Mouse (Mus musculus): Measurements from ENCODE around the gene Cmss1. TPM values are rescaled to one million over a fixed set of nuclear protein-coding genes. Genes with fewer than 3 reads are reported as not detected.

Cmss1 gene
- polyA plus RNA-seq, 1 experiment from 2014 or later = 39.5 TPM

DNA sequence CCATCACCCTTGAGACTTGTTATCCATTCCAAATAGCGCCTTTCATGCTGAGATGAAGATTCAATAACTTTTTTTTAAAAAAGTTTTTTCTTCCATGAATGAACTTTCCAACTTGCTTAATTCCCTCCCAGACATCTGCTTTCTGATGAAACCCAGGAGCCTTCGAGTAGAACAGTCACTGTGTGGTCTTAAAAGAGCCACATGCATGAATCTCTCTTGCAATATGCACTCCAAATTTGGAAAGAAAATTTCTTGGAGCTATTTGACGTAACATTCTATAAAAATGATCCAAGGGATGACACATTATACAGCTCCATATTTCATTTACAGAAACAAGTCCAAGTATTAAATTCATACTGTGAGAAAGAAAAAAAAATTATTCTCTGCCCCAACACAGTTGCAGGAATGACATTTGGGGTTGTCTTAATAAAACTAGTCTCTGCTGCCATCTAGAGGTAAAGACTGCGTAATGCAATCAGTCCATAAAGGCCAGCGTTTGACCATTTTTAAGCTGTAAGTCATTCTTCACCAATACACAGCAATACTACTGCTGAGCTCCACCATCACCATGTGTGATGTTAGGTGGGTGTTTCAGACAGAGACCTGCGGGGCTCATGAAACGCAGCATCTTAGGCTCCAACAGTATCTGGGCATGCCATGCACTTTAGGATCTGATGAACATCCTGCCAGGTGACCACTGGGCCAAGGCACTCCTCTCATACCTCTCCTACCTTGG, 13.1 kb downstream of the Cmss1 start:
- Histone ChIP-seq H3K4me3 (replicated peaks; ENCODE audit: low read length) (no peak overlapping the region), H3K4me1 (ENCODE audit: control insufficient read depth, insufficient read depth, low read length) (no peaks in the 10 kb centered on the region), H3K36me3 (ENCODE audit: control insufficient read depth, insufficient read depth, low read length) (no peaks in the 10 kb centered on the region), H3K9me3 (replicated peaks; ENCODE audit: control insufficient read depth, low read length) (no peaks in the 10 kb centered on the region), H3K4me2 (ENCODE audit: low read depth, low read length) (no peak overlapping the region), H3K9ac (ENCODE audit: low read length) (no peak overlapping the region), H3K27me3 (ENCODE audit: control insufficient read depth, insufficient read depth, low read length) (no peaks in the 10 kb centered on the region), H3K27ac (ENCODE audit: low read length) (no peak overlapping the region)
- ATAC-seq (ENCODE audit: insufficient read depth, low FRiP score) = peak; percentile 66
- 26% methylated on average over 7 of the region's 7 CpGs for WGBS

DNA sequence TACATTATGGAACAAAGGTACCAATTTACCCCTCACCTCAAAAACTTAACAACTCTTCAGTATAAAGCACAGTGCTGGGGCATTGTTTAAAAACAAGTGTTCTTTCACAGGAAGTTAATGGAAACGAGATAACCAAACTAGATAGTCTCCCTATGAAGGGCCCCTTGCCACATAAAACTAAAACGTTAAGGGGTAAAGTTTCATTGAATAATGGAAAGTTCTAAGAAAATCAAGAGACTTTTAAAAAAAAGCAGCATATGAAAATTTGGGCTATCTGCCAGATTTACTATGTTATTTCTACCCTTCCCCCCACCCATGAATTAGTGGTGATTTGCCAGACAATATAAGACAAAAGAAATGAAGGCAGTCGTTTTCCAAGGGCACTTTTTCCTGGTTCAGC, 21.5 kb downstream of the Cmss1 start:
- H3K27me3 ChIP-seq (ENCODE audit: control insufficient read depth, insufficient read depth, low read length) = no peaks in the 10 kb centered on the region
- ATAC-seq (ENCODE audit: insufficient read depth, low FRiP score) = no peak
- H3K9ac ChIP-seq (ENCODE audit: low read length) = no peak overlapping the region
- no peaks in the 10 kb centered on the region for H3K9me3 ChIP-seq (replicated peaks; ENCODE audit: control insufficient read depth, low read length)
- H3K36me3 ChIP-seq (ENCODE audit: control insufficient read depth, insufficient read depth, low read length) = no peaks in the 10 kb centered on the region
- WGBS = 32% methylated on average over 3 of the region's 3 CpGs
- no peak overlapping the region for H3K4me2 ChIP-seq (ENCODE audit: low read depth, low read length)
- no peak overlapping the region for H3K4me3 ChIP-seq (replicated peaks; ENCODE audit: low read length)
- 0 out of 2 replicates have a peak overlapping the region, but pooled peaks have one; percentile 1 for H3K27ac ChIP-seq (ENCODE audit: low read length)
- no peaks in the 10 kb centered on the region for H3K4me1 ChIP-seq (ENCODE audit: control insufficient read depth, insufficient read depth, low read length)

DNA sequence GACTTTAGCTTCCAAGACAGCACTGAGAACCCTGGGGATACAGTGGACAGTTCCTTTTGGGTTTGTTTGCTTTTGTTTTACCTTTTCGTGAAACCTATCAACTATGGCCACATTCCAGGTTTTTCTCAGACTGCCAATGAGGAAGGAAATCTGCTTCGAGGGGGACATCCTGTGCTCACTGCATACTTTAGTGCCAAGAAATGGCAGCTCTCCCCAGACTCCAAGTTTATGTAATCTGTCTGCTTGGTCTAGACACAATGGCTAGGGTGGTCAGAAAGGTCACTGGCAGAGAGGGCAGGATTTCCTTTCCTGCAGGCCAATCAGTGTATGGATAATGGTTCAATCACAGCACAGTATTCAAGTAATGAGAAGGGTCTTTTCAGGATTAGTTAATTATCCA, 24.7 kb downstream of the Cmss1 start:
- 66% methylated on average over 2 of the region's 2 CpGs for WGBS
- no peak overlapping the region for H3K9ac ChIP-seq (ENCODE audit: low read length)
- no peak overlapping the region for H3K4me3 ChIP-seq (replicated peaks; ENCODE audit: low read length)
- no peaks in the 10 kb centered on the region for H3K36me3 ChIP-seq (ENCODE audit: control insufficient read depth, insufficient read depth, low read length)
- H3K4me2 ChIP-seq (ENCODE audit: low read depth, low read length) = no peak overlapping the region
- H3K9me3 ChIP-seq (replicated peaks; ENCODE audit: control insufficient read depth, low read length) = no peaks in the 10 kb centered on the region
- no peak for ATAC-seq (ENCODE audit: insufficient read depth, low FRiP score)
- 0 out of 2 replicates have a peak overlapping the region, but pooled peaks have one; percentile 12 for H3K27ac ChIP-seq (ENCODE audit: low read length)
- H3K27me3 ChIP-seq (ENCODE audit: control insufficient read depth, insufficient read depth, low read length) = no peaks in the 10 kb centered on the region
- no peaks in the 10 kb centered on the region for H3K4me1 ChIP-seq (ENCODE audit: control insufficient read depth, insufficient read depth, low read length)

DNA sequence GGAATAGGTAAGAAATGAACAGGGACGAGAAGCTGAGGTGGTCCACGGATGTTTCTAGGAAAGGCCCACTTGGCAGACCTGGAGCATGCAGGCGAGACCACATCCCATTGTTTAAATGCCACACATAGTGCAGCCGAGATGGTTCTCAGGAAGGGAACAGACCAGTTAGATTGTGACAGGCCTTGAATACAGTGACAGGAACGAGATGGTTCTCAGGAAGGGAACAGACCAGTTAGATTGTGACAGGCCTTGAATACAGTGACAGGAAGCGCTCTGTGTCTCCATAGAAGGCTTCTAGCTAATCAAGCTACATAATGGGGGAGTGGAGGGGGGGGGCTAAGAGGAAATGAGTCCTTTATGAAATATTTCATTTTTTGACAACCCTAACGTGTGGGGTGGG, 26.6 kb downstream of the Cmss1 start:
- peak overlapping the region; percentile 6; the same call in 1 of the 2 replicates for H3K27ac ChIP-seq (ENCODE audit: low read length)
- 55% methylated on average over 7 of the region's 7 CpGs for WGBS
- no peaks in the 10 kb centered on the region for H3K9me3 ChIP-seq (replicated peaks; ENCODE audit: control insufficient read depth, low read length)
- H3K9ac ChIP-seq (ENCODE audit: low read length) = no peak overlapping the region
- no peak overlapping the region for H3K4me3 ChIP-seq (replicated peaks; ENCODE audit: low read length)
- H3K36me3 ChIP-seq (ENCODE audit: control insufficient read depth, insufficient read depth, low read length) = no peaks in the 10 kb centered on the region
- no peaks in the 10 kb centered on the region for H3K27me3 ChIP-seq (ENCODE audit: control insufficient read depth, insufficient read depth, low read length)
- H3K4me2 ChIP-seq (ENCODE audit: low read depth, low read length) = no peak overlapping the region
- peak; percentile 44; the same call in 1 of the 2 replicates for ATAC-seq (ENCODE audit: insufficient read depth, low FRiP score)
- H3K4me1 ChIP-seq (ENCODE audit: control insufficient read depth, insufficient read depth, low read length) = no peaks in the 10 kb centered on the region

DNA sequence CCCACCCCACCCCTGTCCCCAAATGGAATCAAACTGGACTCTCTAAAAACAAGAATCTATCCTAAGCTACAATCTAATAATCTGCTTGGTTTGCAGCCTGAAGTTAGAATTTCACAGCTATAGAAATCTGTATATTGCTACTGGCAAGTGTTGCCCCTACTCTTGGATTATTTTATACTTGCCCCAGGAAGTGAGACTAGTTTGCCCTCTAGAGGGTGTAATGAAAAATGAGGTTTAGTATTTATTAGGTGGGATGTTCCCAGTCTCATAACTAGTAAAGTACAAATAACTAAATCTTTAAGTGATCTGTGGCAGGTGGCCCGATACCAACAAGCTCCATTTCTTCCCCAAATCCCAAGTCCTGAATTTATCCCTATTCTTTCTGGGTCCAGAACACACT, 29.1 kb downstream of the Cmss1 start:
- H3K4me3 ChIP-seq (replicated peaks; ENCODE audit: low read length) = no peak overlapping the region
- H3K9me3 ChIP-seq (replicated peaks; ENCODE audit: control insufficient read depth, low read length) = no peaks in the 10 kb centered on the region
- no peak overlapping the region for H3K4me2 ChIP-seq (ENCODE audit: low read depth, low read length)
- H3K36me3 ChIP-seq (ENCODE audit: control insufficient read depth, insufficient read depth, low read length) = 0 out of 2 replicates have a peak, but pooled peaks cover 3% of the 10 kb centered on the region
- H3K27me3 ChIP-seq (ENCODE audit: control insufficient read depth, insufficient read depth, low read length) = no peaks in the 10 kb centered on the region
- peaks cover 8% of the 10 kb centered on the region; the same call in 1 of the 2 replicates for H3K4me1 ChIP-seq (ENCODE audit: control insufficient read depth, insufficient read depth, low read length)
- no peak overlapping the region for H3K9ac ChIP-seq (ENCODE audit: low read length)
- no peak overlapping the region for H3K27ac ChIP-seq (ENCODE audit: low read length)
- ATAC-seq (ENCODE audit: insufficient read depth, low FRiP score) = no peak
- WGBS = 80% methylated on average over 1 of the region's 1 CpGs

DNA sequence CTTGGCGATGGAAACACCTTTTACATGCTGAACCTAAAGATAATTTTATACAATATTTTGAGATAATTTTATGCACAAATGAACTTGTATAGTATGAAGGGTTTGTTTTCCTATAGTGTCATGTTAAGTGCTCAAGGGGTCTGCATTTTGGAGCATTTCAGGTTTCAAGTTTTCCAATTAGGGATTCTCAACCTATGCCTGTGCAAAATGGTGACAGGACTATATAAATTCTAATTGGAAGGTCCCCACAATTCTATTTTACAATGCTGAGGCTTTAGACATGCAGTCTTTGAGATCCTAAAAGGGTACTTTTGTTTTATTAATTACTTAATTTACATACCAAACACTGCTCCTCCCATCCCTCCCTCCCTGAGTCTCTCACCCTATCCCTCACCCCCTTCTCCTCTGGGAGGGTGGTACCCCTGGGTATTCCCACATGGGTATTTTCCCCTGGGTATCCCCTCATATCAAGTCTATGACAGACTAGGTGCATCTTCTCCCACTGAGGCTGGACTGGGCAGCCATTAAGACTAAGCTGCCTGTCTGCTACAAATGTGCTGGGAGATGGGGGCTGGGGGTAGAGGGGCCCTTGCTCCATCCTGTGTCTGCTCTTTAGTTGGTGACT, 30.8 kb downstream of the Cmss1 start:
- Histone ChIP-seq H3K36me3 (ENCODE audit: control insufficient read depth, insufficient read depth, low read length) (peaks cover 11% of the 10 kb centered on the region; the same call in 1 of the 2 replicates), H3K27ac (ENCODE audit: low read length) (no peak overlapping the region), H3K27me3 (ENCODE audit: control insufficient read depth, insufficient read depth, low read length) (no peaks in the 10 kb centered on the region), H3K4me1 (ENCODE audit: control insufficient read depth, insufficient read depth, low read length) (peaks cover 8% of the 10 kb centered on the region), H3K9me3 (replicated peaks; ENCODE audit: control insufficient read depth, low read length) (no peaks in the 10 kb centered on the region), H3K4me2 (ENCODE audit: low read depth, low read length) (no peak overlapping the region), H3K4me3 (replicated peaks; ENCODE audit: low read length) (no peak overlapping the region), H3K9ac (ENCODE audit: low read length) (no peak overlapping the region)
- 94% methylated on average over 1 of the region's 1 CpGs for WGBS
- ATAC-seq (ENCODE audit: insufficient read depth, low FRiP score) = no peak

DNA sequence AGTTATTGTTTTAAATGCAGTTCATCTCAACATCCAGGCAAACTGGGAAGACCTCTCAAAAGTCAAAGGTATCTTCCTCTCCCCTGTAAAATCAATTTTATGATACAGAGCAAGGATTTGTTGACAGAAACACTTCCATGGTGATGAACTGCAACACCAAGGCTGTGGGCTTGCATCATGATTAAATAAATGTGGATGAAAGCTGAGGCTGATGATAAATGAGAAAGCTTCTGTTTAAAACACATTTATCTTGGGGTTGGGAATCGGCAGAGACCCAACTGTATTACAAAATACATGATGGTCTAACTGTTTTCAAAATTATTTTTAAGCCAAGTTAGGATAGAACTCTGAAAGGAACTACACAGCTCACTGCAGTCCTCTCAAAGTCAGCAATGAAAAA, 32.8 kb downstream of the Cmss1 start:
- H3K9me3 ChIP-seq (replicated peaks; ENCODE audit: control insufficient read depth, low read length) = no peaks in the 10 kb centered on the region
- H3K27ac ChIP-seq (ENCODE audit: low read length) = no peak overlapping the region
- WGBS = 37% methylated on average over 1 of the region's 1 CpGs
- H3K4me1 ChIP-seq (ENCODE audit: control insufficient read depth, insufficient read depth, low read length) = peaks cover 8% of the 10 kb centered on the region
- ATAC-seq (ENCODE audit: insufficient read depth, low FRiP score) = no peak
- no peak overlapping the region for H3K4me2 ChIP-seq (ENCODE audit: low read depth, low read length)
- no peak overlapping the region for H3K4me3 ChIP-seq (replicated peaks; ENCODE audit: low read length)
- no peak overlapping the region for H3K9ac ChIP-seq (ENCODE audit: low read length)
- peaks cover 19% of the 10 kb centered on the region; the same call in 1 of the 2 replicates for H3K36me3 ChIP-seq (ENCODE audit: control insufficient read depth, insufficient read depth, low read length)
- no peaks in the 10 kb centered on the region for H3K27me3 ChIP-seq (ENCODE audit: control insufficient read depth, insufficient read depth, low read length)

DNA sequence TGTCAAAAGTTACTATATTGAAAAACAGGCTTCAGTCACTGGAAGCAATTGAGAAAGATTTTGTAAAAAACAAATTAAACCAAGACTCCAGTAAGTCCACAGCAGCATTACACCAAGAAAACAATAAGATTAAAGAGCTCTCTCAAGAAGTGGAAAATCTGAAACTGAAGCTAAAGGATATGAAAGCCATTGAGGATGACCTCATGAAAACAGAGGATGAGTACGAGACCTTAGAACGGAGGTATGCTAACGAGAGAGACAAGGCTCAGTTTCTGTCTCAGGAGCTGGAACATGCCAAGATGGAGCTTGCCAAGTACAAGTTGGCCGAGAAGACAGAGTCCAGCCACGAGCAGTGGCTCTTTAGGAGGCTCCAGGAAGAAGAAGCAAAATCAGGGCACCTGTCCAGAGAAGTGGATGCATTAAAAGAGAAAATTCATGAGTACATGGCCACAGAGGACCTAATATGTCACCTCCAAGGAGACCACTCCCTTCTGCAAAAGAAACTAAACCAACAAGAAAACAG, 35.8 kb downstream of the Cmss1 start:
- 80% methylated on average over 5 of the region's 5 CpGs for WGBS
- Histone ChIP-seq H3K27me3 (ENCODE audit: control insufficient read depth, insufficient read depth, low read length) (no peaks in the 10 kb centered on the region), H3K36me3 (ENCODE audit: control insufficient read depth, insufficient read depth, low read length) (peaks cover 19% of the 10 kb centered on the region; the same call in 1 of the 2 replicates), H3K4me2 (ENCODE audit: low read depth, low read length) (no peak overlapping the region), H3K4me3 (replicated peaks; ENCODE audit: low read length) (no peak overlapping the region), H3K4me1 (ENCODE audit: control insufficient read depth, insufficient read depth, low read length) (peaks cover 8% of the 10 kb centered on the region), H3K27ac (ENCODE audit: low read length) (no peak overlapping the region), H3K9ac (ENCODE audit: low read length) (no peak overlapping the region), H3K9me3 (replicated peaks; ENCODE audit: control insufficient read depth, low read length) (no peaks in the 10 kb centered on the region)
- ATAC-seq (ENCODE audit: insufficient read depth, low FRiP score) = no peak

Measured in stomach, embryonic 16.5 days (tissue).